ENCODE assay signal across 25 mouse cellular contexts in the genomic region with DNA sequence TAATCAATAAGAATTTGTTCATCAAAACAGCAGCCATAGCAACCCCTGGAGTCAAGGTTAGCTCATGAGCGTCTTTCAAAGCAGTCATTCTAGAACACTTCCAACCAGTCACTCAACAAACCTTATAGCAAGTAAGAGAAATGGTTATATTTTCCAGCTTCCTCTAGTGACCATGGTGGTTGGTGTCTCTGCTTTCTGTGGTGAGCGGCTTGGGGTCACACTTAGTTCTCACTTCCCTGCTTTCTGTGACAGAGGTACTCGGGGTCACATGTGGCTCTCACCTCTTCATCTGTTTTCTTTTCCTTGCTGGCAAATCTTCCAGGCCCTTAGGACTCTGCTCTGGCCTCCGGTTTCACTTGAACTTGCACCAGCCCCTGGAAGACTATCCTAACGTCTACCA. TPM values are rescaled to one million over a fixed set of nuclear protein-coding genes. Genes with fewer than 3 reads are reported as not detected.
DNase-seq lines count a peak whose midpoint lies in the region; ATAC-seq lines count a peak whose summit lies in the region.
"Had no signal": no experiment of that assay in that cellular context is flagged by ENCODE, and none has a peak within 500 bp of the region (broad histone marks: within the 10 kb centered on the region; RNA-seq: fewer than 3 reads in every experiment).

No protein-coding gene starts in this region.

- H3K4me2 ChIP-seq in midbrain, embryonic 11.5 days = no peak overlapping the region
- H3K4me2 ChIP-seq in midbrain, embryonic 14.5 days (ENCODE audit: low read length) = no peak overlapping the region

- H3K4me1 ChIP-seq in midbrain, embryonic 11.5 days (ENCODE audit: control insufficient read depth, insufficient read depth, low read length) = no peaks in the 10 kb centered on the region
- H3K4me1 ChIP-seq in midbrain, embryonic 14.5 days (ENCODE audit: control insufficient read depth, insufficient read depth, low read length) = no peaks in the 10 kb centered on the region

- H3K9me3 ChIP-seq in midbrain, embryonic 11.5 days (ENCODE audit: control insufficient read depth, low read length) = no peaks in the 10 kb centered on the region
- H3K9me3 ChIP-seq in midbrain, embryonic 14.5 days (ENCODE audit: control insufficient read depth, low read length) = no peaks in the 10 kb centered on the region
- H3K9me3 ChIP-seq: G1E had no signal

- H3K4me3 ChIP-seq in midbrain, embryonic 11.5 days (ENCODE audit: low read depth, low read length) = no peak overlapping the region
- no peak overlapping the region for H3K4me3 ChIP-seq in midbrain, embryonic 14.5 days (replicated peaks; ENCODE audit: low read depth, low read length)

- 85% methylated on average over 5 of the region's 5 CpGs for WGBS in midbrain, embryonic 11.5 days
- 87% methylated on average over 5 of the region's 5 CpGs for WGBS in midbrain, embryonic 14.5 days

- H3K36me3 ChIP-seq in midbrain, embryonic 11.5 days (ENCODE audit: control insufficient read depth, insufficient read depth, low read length) = no peaks in the 10 kb centered on the region
- H3K36me3 ChIP-seq in midbrain, embryonic 14.5 days (ENCODE audit: control insufficient read depth, insufficient read depth, low read length) = no peaks in the 10 kb centered on the region
- H3K36me3 ChIP-seq: G1E had no signal

- no peak for ATAC-seq in midbrain, embryonic 11.5 days (ENCODE audit: low FRiP score)
- no peak for ATAC-seq in midbrain, embryonic 14.5 days (ENCODE audit: low FRiP score, low TSS enrichment)
- ATAC-seq in common myeloid progenitor, adult 5-6 weeks (replicated peaks; ENCODE audit: low read depth, poor library complexity, severe bottlenecking) = peak; percentile 52; the same call in 1 of the 2 replicates
- ATAC-seq in granulocyte monocyte progenitor cell, adult 5-6 weeks (replicated peaks; ENCODE audit: poor library complexity, severe bottlenecking) = peak; percentile 52
- peak; percentile 48; the same call in 1 of the 2 replicates for ATAC-seq in megakaryocyte progenitor cell, adult 5-6 weeks (replicated peaks; ENCODE audit: poor library complexity)
- ATAC-seq: activated CD4-positive, CD25-positive, alpha-beta regulatory T cell, adult 4 months; CD4-positive, CD25-positive, alpha-beta regulatory T cell, adult 4 months; Patski had no signal

- H3K27ac ChIP-seq in midbrain, embryonic 11.5 days (ENCODE audit: low read depth, low read length) = no peak overlapping the region
- no peak overlapping the region for H3K27ac ChIP-seq in midbrain, embryonic 14.5 days (replicated peaks; ENCODE audit: low read depth, low read length)

- peak; percentile 12 for DNase-seq in midbrain, embryonic 11.5 days (ENCODE audit: low spot score, missing footprints)
- DNase-seq in midbrain, embryonic 14.5 days = no peak
- no peak for DNase-seq in urinary bladder, adult 2 months (ENCODE audit: low spot score)
- DNase-seq in right cerebral cortex, postnatal 4 days = no peak
- no peak for DNase-seq in lung, postnatal 10 days
- DNase-seq: adrenal gland, adult 2 months; adrenal gland, adult 8-10 months; adrenal gland, postnatal 10 days; adrenal gland, postnatal 14 days; adrenal gland, postnatal 25 days; adrenal gland, postnatal 36 days; B cell, adult 2 months; cerebellum, adult 11 months; cerebellum, adult 11-12 months had no signal

- no peaks in the 10 kb centered on the region for H3K27me3 ChIP-seq in midbrain, embryonic 11.5 days (ENCODE audit: control insufficient read depth, insufficient read depth, low read length)
- no peaks in the 10 kb centered on the region for H3K27me3 ChIP-seq in midbrain, embryonic 14.5 days (ENCODE audit: control insufficient read depth, insufficient read depth, low read length)
- H3K27me3 ChIP-seq: CH12.LX had no signal

- no peak overlapping the region for H3K9ac ChIP-seq in midbrain, embryonic 11.5 days (ENCODE audit: low read length)
- no peak overlapping the region for H3K9ac ChIP-seq in midbrain, embryonic 14.5 days (replicated peaks; ENCODE audit: low read length)

RNA-seq across cellular contexts. Expression of gene Slc28a3, which starts 8.6 kb away (rescaled TPM):
- not detected in 2 replicates for polyA plus RNA-seq in midbrain, embryonic 11.5 days (2014; fragmentation: Nextera tagmentation; extraction: Ambion mirVana)
- not detected in 2 replicates for polyA plus RNA-seq in midbrain, embryonic 14.5 days (2014; fragmentation: Nextera tagmentation; extraction: Ambion mirVana)
- not detected in 2 replicates for total RNA-seq in common myeloid progenitor, adult 5-6 weeks (2017)
- total RNA-seq in granulocyte monocyte progenitor cell, adult 5-6 weeks (2014; fragmentation: Nextera tagmentation) = not detected in 2 replicates
- total RNA-seq in granulocyte monocyte progenitor cell, adult 5-6 weeks (2017) = not detected in 2 replicates
- total RNA-seq in megakaryocyte progenitor cell, adult 5-6 weeks (2015) = not detected in 2 replicates
- not detected in 2 replicates for total RNA-seq in megakaryocyte progenitor cell, adult 5-6 weeks (2017)
- 0.06 and 0.07 TPM in 2 replicates for polyA plus RNA-seq in urinary bladder, adult 2 months (2012; rRNA removed)
- total RNA-seq: adrenal gland, adult 18-20 months; adrenal gland, adult 2 months; adrenal gland, adult 8-10 months; adrenal gland, postnatal 10 days; adrenal gland, postnatal 14 days; adrenal gland, postnatal 36 days; CH12.LX; MEL had no signal
- polyA plus RNA-seq: C2C12, G1E had no signal

Comparison
In these comparisons a context has a peak if more than half of its experiments do, and no peak if none do; other contexts are left out.
1. ATAC-seq: peak in common myeloid progenitor, adult 5-6 weeks (single experiment), granulocyte monocyte progenitor cell, adult 5-6 weeks (single experiment) and megakaryocyte progenitor cell, adult 5-6 weeks (single experiment); none in midbrain, embryonic 11.5 days (single experiment) and midbrain, embryonic 14.5 days (single experiment).